Mouse (Mus musculus) neural tube, embryonic 14.5 days (tissue): ENCODE measurements around the gene Nrip1. TPM values are rescaled to one million over a fixed set of nuclear protein-coding genes. Genes with fewer than 3 reads are reported as not detected.

ENCODE experiments used
- ATAC-seq: fragments of 200-750 bp; cut with Nextera tagmentation; 2 replicates; pipeline ENCODE4 v1.8.0; 2017; ENCODE audit warnings: low read depth, mild to moderate bottlenecking, moderate TSS enrichment, moderate library complexity
- H3K27ac ChIP-seq: fragments of 300-500 bp; sonication (generic); 2 replicates; pipeline ENCODE4 v1.5.1; 2014; ENCODE audit warnings: low read depth, mild to moderate bottlenecking, control low read depth, low read length, moderate library complexity, mixed read lengths
- H3K27me3 ChIP-seq: fragments of 300-500 bp; sonication (generic); 2 replicates; pipeline ENCODE4 v1.6.1; 2014; ENCODE audit warnings: low read length; ENCODE audit not compliant: control insufficient read depth, insufficient read depth
- H3K36me3 ChIP-seq: fragments of 300-500 bp; sonication (generic); 2 replicates; pipeline ENCODE4 v1.6.1; 2014; ENCODE audit warnings: low read length, mixed read lengths; ENCODE audit not compliant: control insufficient read depth, insufficient read depth
- H3K4me1 ChIP-seq: fragments of 300-500 bp; sonication (generic); 2 replicates; pipeline ENCODE4 v1.6.1; 2014; ENCODE audit warnings: low read length; ENCODE audit not compliant: control insufficient read depth, insufficient read depth
- H3K4me2 ChIP-seq: fragments of 300-500 bp; sonication (generic); 2 replicates; pipeline ENCODE4 v1.6.1; 2014; ENCODE audit warnings: mild to moderate bottlenecking, low read depth, low read length, control low read depth
- H3K4me3 ChIP-seq: fragments of 300-500 bp; sonication (generic); 2 replicates; pipeline ENCODE4 v1.5.1; 2014; ENCODE audit warnings: low read depth, low read length, control low read depth, mixed read lengths
- H3K9ac ChIP-seq: fragments of 300-500 bp; sonication (generic); replicated peaks from 2 replicates; pipeline ENCODE4 v1.6.1; 2014; ENCODE audit warnings: low read depth, mild to moderate bottlenecking, control low read depth, low read length, mixed read lengths
- H3K9me3 ChIP-seq: fragments of 300-500 bp; sonication (generic); 2 replicates; pipeline ENCODE4 v1.6.1; 2016; ENCODE audit warnings: low read length; ENCODE audit not compliant: control insufficient read depth
- WGBS: fragments of 180-500 bp; shearing (Covaris S2); extraction: QIAGEN DNeasy Blood & Tissue Kit; methylation state at CpG from one replicate; pipeline ENCODE4 v1.1.7; 2014; 5-methylcytosine and 5-hydroxymethylcytosine counted together
- polyA plus RNA-seq: library from polyadenylated mRNA; unstranded; fragments of >200 nt; fragmentation: Nextera tagmentation; extraction: Ambion mirVana; gene quantifications from 2 replicates; pipeline ENCODE4 v1.2.1, GENCODE M21; 2014

Nrip1 gene
- polyA plus RNA-seq, 1 experiment from 2014 or later, result 36.1 TPM

- no peak overlapping the region for H3K27ac ChIP-seq
- H3K36me3 ChIP-seq, result no peaks in the 10 kb centered on the region
- H3K27me3 ChIP-seq, result no peaks in the 10 kb centered on the region
- 79% methylated on average over 22 of the region's 22 CpGs for WGBS
- peaks cover 32% of the 10 kb centered on the region for H3K4me1 ChIP-seq
- H3K9me3 ChIP-seq, result no peaks in the 10 kb centered on the region
- ATAC-seq, result no peak
- no peak overlapping the region for H3K4me3 ChIP-seq
- H3K4me2 ChIP-seq, result no peak overlapping the region; the same call in 1 of the 2 replicates
- H3K9ac ChIP-seq, result no peak overlapping the region
Observed at GRCm38 (mm10) chr16:76316940-76317822, 56.4 kb downstream of the Nrip1 start.

GRCm38 (mm10) chr16:76315642-76316041 is 58.0 kb downstream of the Nrip1 start:
- Histone ChIP-seq H3K27me3 (no peaks in the 10 kb centered on the region), H3K4me3 (no peak overlapping the region), H3K9ac (no peak overlapping the region), H3K27ac (no peak overlapping the region), H3K4me2 (no peak overlapping the region), H3K9me3 (no peaks in the 10 kb centered on the region), H3K4me1 (peaks cover 20% of the 10 kb centered on the region), H3K36me3 (no peaks in the 10 kb centered on the region)
- WGBS, result 96% methylated on average over 3 of the region's 3 CpGs
- ATAC-seq, result no peak

GRCm38 (mm10) chr16:76314013-76314950 is 59.3 kb downstream of the Nrip1 start:
- Histone ChIP-seq H3K4me1 (peaks cover 13% of the 10 kb centered on the region; the same call in 1 of the 2 replicates), H3K9me3 (no peaks in the 10 kb centered on the region), H3K27ac (no peak overlapping the region), H3K36me3 (no peaks in the 10 kb centered on the region), H3K27me3 (no peaks in the 10 kb centered on the region), H3K9ac (no peak overlapping the region), H3K4me2 (no peak overlapping the region), H3K4me3 (no peak overlapping the region)
- WGBS, result 87% methylated on average over 12 of the region's 12 CpGs
- no peak for ATAC-seq

GRCm38 (mm10) chr16:76312887-76313420 is 60.7 kb downstream of the Nrip1 start:
- H3K4me1 ChIP-seq, result peaks cover 2% of the 10 kb centered on the region; the same call in 1 of the 2 replicates
- no peak overlapping the region for H3K4me3 ChIP-seq
- H3K4me2 ChIP-seq, result no peak overlapping the region
- ATAC-seq, result no peak; the same call in 1 of the 2 replicates
- H3K27me3 ChIP-seq, result no peaks in the 10 kb centered on the region
- H3K9ac ChIP-seq, result no peak overlapping the region
- no peak overlapping the region for H3K27ac ChIP-seq
- H3K36me3 ChIP-seq, result no peaks in the 10 kb centered on the region
- no peaks in the 10 kb centered on the region for H3K9me3 ChIP-seq
- 30% methylated on average over 1 of the region's 1 CpGs for WGBS

- H3K4me2 ChIP-seq, result no peak overlapping the region
- no peak for ATAC-seq
- no peaks in the 10 kb centered on the region for H3K27me3 ChIP-seq
- no peak overlapping the region for H3K27ac ChIP-seq
- H3K9me3 ChIP-seq, result no peaks in the 10 kb centered on the region
- 97% methylated on average over 2 of the region's 2 CpGs for WGBS
- H3K9ac ChIP-seq, result no peak overlapping the region
- H3K36me3 ChIP-seq, result no peaks in the 10 kb centered on the region
- no peaks in the 10 kb centered on the region for H3K4me1 ChIP-seq
- H3K4me3 ChIP-seq, result no peak overlapping the region
Observed at GRCm38 (mm10) chr16:76310791-76311190, 62.8 kb downstream of the Nrip1 start.

GRCm38 (mm10) chr16:76310286-76310685 is 63.3 kb downstream of the Nrip1 start:
- H3K9ac ChIP-seq, result no peak overlapping the region
- H3K27me3 ChIP-seq, result no peaks in the 10 kb centered on the region
- H3K36me3 ChIP-seq, result no peaks in the 10 kb centered on the region
- 85% methylated on average over 8 of the region's 8 CpGs for WGBS
- ATAC-seq, result no peak
- H3K4me3 ChIP-seq, result no peak overlapping the region
- no peaks in the 10 kb centered on the region for H3K4me1 ChIP-seq
- no peaks in the 10 kb centered on the region for H3K9me3 ChIP-seq
- H3K4me2 ChIP-seq, result no peak overlapping the region
- H3K27ac ChIP-seq, result no peak overlapping the region

GRCm38 (mm10) chr16:76309280-76309679 is 64.3 kb downstream of the Nrip1 start:
- Histone ChIP-seq H3K9ac (no peak overlapping the region), H3K27me3 (no peaks in the 10 kb centered on the region), H3K4me2 (no peak overlapping the region), H3K4me3 (no peak overlapping the region), H3K4me1 (no peaks in the 10 kb centered on the region), H3K27ac (no peak overlapping the region), H3K36me3 (no peaks in the 10 kb centered on the region), H3K9me3 (no peaks in the 10 kb centered on the region)
- 87% methylated on average over 7 of the region's 7 CpGs for WGBS
- no peak for ATAC-seq

GRCm38 (mm10) chr16:76307039-76307438 is 66.6 kb downstream of the Nrip1 start:
- Histone ChIP-seq H3K9me3 (no peaks in the 10 kb centered on the region), H3K27me3 (no peaks in the 10 kb centered on the region), H3K4me1 (no peaks in the 10 kb centered on the region), H3K4me2 (no peak overlapping the region), H3K27ac (no peak overlapping the region), H3K9ac (no peak overlapping the region), H3K4me3 (no peak overlapping the region), H3K36me3 (no peaks in the 10 kb centered on the region)
- 71% methylated on average over 3 of the region's 3 CpGs for WGBS
- ATAC-seq, result no peak
